Mouse (Mus musculus): ENCODE data around the gene Zfp319.

- TF ChIP-seq FLI1 (IDR thresholded peaks at IDR 0.05; ENCODE audit: low read length) (no peak), GATA1 (IDR thresholded peaks at IDR 0.05; ENCODE audit: borderline replicate concordance, low read length) (no peak)
Observed at GRCm38 (mm10) chr8:95358550-95359411, 27.0 kb upstream of the Zfp319 start.
